Comparison of ENCODE assay signal across 8 mouse cellular contexts in the genomic region with DNA sequence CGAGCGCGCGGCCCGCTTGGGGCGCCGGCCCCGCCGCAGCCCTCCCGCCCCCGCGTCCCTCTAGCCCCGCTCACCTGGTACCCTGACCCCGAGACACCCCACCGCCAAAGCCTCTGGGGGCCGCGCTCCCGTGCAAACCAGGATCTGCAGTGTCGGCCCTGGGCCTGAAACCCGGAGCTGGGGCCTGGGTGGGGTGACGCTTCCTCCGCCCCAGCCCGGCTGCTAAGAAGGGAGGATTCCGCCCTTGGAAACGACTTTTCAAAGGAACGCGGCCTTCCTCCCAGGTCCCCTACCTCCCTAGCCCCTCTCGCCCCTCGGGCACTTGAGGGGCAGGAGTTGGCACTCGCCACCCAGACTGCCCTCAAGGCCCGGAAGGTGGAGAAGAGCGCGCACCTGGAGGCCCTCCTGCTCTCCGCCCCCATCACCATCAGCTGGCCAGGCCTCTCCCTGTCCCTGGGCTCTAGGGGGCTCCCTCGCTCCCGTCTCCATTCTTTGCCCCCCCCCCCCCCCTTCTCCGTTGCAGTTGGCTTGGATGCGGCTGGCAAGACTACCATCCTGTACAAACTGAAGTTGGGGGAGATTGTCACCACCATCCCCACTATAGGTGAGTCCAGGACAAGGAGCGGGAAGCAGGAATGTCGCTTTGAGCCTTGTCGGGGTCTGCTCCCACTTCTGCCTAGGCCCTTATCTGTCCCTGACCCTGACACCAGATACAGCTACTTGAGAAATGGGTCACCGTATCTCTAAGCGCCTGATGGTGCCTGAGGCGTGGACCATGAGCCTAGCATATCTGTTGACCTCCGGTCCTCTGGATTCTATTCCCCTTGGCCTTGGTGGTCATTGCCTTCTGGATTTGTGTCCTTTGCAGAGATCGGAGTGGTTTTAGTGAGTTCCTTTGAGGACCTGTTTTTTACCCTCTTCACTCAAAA. TPM values are rescaled to one million over a fixed set of nuclear protein-coding genes. Genes with fewer than 3 reads are reported as not detected.
DNase-seq lines count a peak whose midpoint lies in the region; ATAC-seq and TF ChIP-seq lines count a peak whose summit lies in the region.

No protein-coding gene starts in this region.

- H3K27ac ChIP-seq in hindbrain, postnatal 0 days = peak overlapping the region; percentile 85

- peak; percentile 49 for TF ChIP-seq CTCF in hindbrain, postnatal 0 days (IDR thresholded peaks at IDR 0.05; ENCODE audit: low read depth)

- H3K36me3 ChIP-seq in hindbrain, postnatal 0 days (ENCODE audit: insufficient read depth, low read length) = peaks cover 13% of the 10 kb centered on the region

- peak overlapping the region; percentile 98 for H3K4me3 ChIP-seq in hindbrain, postnatal 0 days (ENCODE audit: low read length)

- no peaks in the 10 kb centered on the region for H3K27me3 ChIP-seq in hindbrain, postnatal 0 days (ENCODE audit: insufficient read depth, low read length)

- peak overlapping the region; percentile 98 for H3K9ac ChIP-seq in hindbrain, postnatal 0 days (replicated peaks; ENCODE audit: low read length)

- peak; percentile 44 for DNase-seq in T-cell, adult 2 months (ENCODE audit: low spot score)
- DNase-seq in cerebellum, adult 9-11 months = peak; percentile 83
- peak; percentile 30 to 50 for DNase-seq in frontal cortex, postnatal 10 days (ENCODE audit: low spot score in 2 of 2)
- DNase-seq in hindbrain, postnatal 0 days (ENCODE audit: low spot score) = peak; percentile 57
- DNase-seq in left cerebral cortex, postnatal 4 days = peak; percentile 61
- DNase-seq in mesoderm, embryonic 11.5 days (ENCODE audit: low read depth, low spot score) = peak; percentile 33
- DNase-seq in skeletal muscle tissue, adult 2 months (ENCODE audit: low read depth, low spot score) = peak; percentile 17

- peak; percentile 57 for ATAC-seq in hindbrain, postnatal 0 days
- ATAC-seq in monocyte, adult 5-6 weeks (replicated peaks; ENCODE audit: insufficient number of reproducible peaks, low FRiP score, low TSS enrichment, poor library complexity, severe bottlenecking) = no peak

- intact Hi-C loops in left cerebral cortex, postnatal 4 days (cut with DNase I) = no loop called here

- peak overlapping the region; percentile 72 for H3K4me2 ChIP-seq in hindbrain, postnatal 0 days (ENCODE audit: low read depth, low read length)

- H3K4me1 ChIP-seq in hindbrain, postnatal 0 days (ENCODE audit: insufficient read depth, low read length) = peaks cover 30% of the 10 kb centered on the region

- 13% methylated on average over 40 of the region's 46 CpGs for WGBS in hindbrain, postnatal 0 days

- no peaks in the 10 kb centered on the region for H3K9me3 ChIP-seq in hindbrain, postnatal 0 days (ENCODE audit: low read length)

RNA-seq across cellular contexts. Expression of a gene that starts 0.7 kb away (rescaled TPM):
- total RNA-seq in hindbrain, postnatal 0 days (2014; rRNA removed) = 397 and 402 TPM in 2 replicates
- 458 and 482 TPM in 2 replicates for polyA plus RNA-seq in hindbrain, postnatal 0 days (2015; fragmentation: Nextera tagmentation; extraction: Ambion mirVana)
- total RNA-seq in left cerebral cortex, postnatal 4 days (2021) = 100 to 1,000 TPM; 349 to 350 TPM
- 29.5 to 45.0 TPM (median 41.6 TPM) in 3 replicates for total RNA-seq in monocyte, adult 5-6 weeks (2017)

RNA-seq across cellular contexts. Expression of a gene that starts 3.6 kb away (rescaled TPM):
- not detected in 2 replicates for total RNA-seq in hindbrain, postnatal 0 days (2014; rRNA removed)
- not detected in 2 replicates for polyA plus RNA-seq in hindbrain, postnatal 0 days (2015; fragmentation: Nextera tagmentation; extraction: Ambion mirVana)
- total RNA-seq in left cerebral cortex, postnatal 4 days (2021) = under 1 TPM in 1 of 2 experiments, not detected in 1; 0.36 TPM
- not detected in 3 replicates for total RNA-seq in monocyte, adult 5-6 weeks (2017)

RNA-seq across cellular contexts. Expression of a gene that starts 4.2 kb away (rescaled TPM):
- total RNA-seq in hindbrain, postnatal 0 days (2014; rRNA removed) = 15.7 and 20.2 TPM in 2 replicates
- polyA plus RNA-seq in hindbrain, postnatal 0 days (2015; fragmentation: Nextera tagmentation; extraction: Ambion mirVana) = 7.7 and 8.7 TPM in 2 replicates
- 10 to 100 TPM; 13.4 to 13.6 TPM for total RNA-seq in left cerebral cortex, postnatal 4 days (2021)
- total RNA-seq in monocyte, adult 5-6 weeks (2017) = 19.5 to 31.0 TPM (median 23.3 TPM) in 3 replicates

RNA-seq across cellular contexts. Expression of a gene that starts 25.1 kb away (rescaled TPM):
- total RNA-seq in hindbrain, postnatal 0 days (2014; rRNA removed) = not detected in 2 replicates
- 0.20 and 0.23 TPM in 2 replicates for polyA plus RNA-seq in hindbrain, postnatal 0 days (2015; fragmentation: Nextera tagmentation; extraction: Ambion mirVana)
- total RNA-seq in left cerebral cortex, postnatal 4 days (2021) = not detected
- not detected in 3 replicates for total RNA-seq in monocyte, adult 5-6 weeks (2017)

RNA-seq across cellular contexts. Expression of a gene that starts 26.2 kb away (rescaled TPM):
- 14.5 and 18.4 TPM in 2 replicates for total RNA-seq in hindbrain, postnatal 0 days (2014; rRNA removed)
- polyA plus RNA-seq in hindbrain, postnatal 0 days (2015; fragmentation: Nextera tagmentation; extraction: Ambion mirVana) = 21.4 and 21.8 TPM in 2 replicates
- 10 to 100 TPM; 18.0 to 19.8 TPM for total RNA-seq in left cerebral cortex, postnatal 4 days (2021)
- total RNA-seq in monocyte, adult 5-6 weeks (2017) = 56.7 to 59.9 TPM (median 59.8 TPM) in 3 replicates

Comparison
In these comparisons a context has a peak if more than half of its experiments do, and no peak if none do; other contexts are left out.
1. DNase-seq: peak in every context shown above with its lines; median percentile 83 in cerebellum, adult 9-11 months; 61 in left cerebral cortex, postnatal 4 days; 57 in hindbrain, postnatal 0 days; 44 in T-cell, adult 2 months; 40 in frontal cortex, postnatal 10 days; 33 in mesoderm, embryonic 11.5 days; 17 in skeletal muscle tissue, adult 2 months.